Mouse (Mus musculus): ENCODE results near the gene Parp11. TPM values are rescaled to one million over a fixed set of nuclear protein-coding genes. Genes with fewer than 3 reads are reported as not detected.

Parp11 gene
- polyA plus RNA-seq, 1 experiment from 2014 or later = 89.7 TPM

- no peaks in the 10 kb centered on the region for H3K9me3 ChIP-seq (ENCODE audit: control insufficient read depth, low read length)
- no peaks in the 10 kb centered on the region for H3K27me3 ChIP-seq (replicated peaks; ENCODE audit: control insufficient read depth, insufficient read depth, low read length)
- 57% methylated on average over 2 of the region's 3 CpGs for WGBS
- no peaks in the 10 kb centered on the region for H3K36me3 ChIP-seq (ENCODE audit: control insufficient read depth, insufficient read depth)
- no peak overlapping the region for H3K9ac ChIP-seq (replicated peaks; ENCODE audit: low read depth, low read length)
- peaks cover 5% of the 10 kb centered on the region for H3K4me1 ChIP-seq (replicated peaks; ENCODE audit: control insufficient read depth, insufficient read depth, low read length)
- no peak overlapping the region for H3K27ac ChIP-seq (ENCODE audit: low read length)
- ATAC-seq = no peak
- no peak overlapping the region for H3K4me3 ChIP-seq (replicated peaks; ENCODE audit: low read length)
- no peak overlapping the region for H3K4me2 ChIP-seq (ENCODE audit: low read length)
These were observed 85.0 kb downstream of the Parp11 start for GRCm38 (mm10) chr6:127531412-127532205.

- Histone ChIP-seq H3K4me1 (replicated peaks; ENCODE audit: control insufficient read depth, insufficient read depth, low read length) (peaks cover 5% of the 10 kb centered on the region), H3K27ac (ENCODE audit: low read length) (no peak overlapping the region), H3K4me2 (ENCODE audit: low read length) (no peak overlapping the region), H3K9me3 (ENCODE audit: control insufficient read depth, low read length) (no peaks in the 10 kb centered on the region), H3K4me3 (replicated peaks; ENCODE audit: low read length) (no peak overlapping the region), H3K27me3 (replicated peaks; ENCODE audit: control insufficient read depth, insufficient read depth, low read length) (no peaks in the 10 kb centered on the region), H3K9ac (replicated peaks; ENCODE audit: low read depth, low read length) (no peak overlapping the region), H3K36me3 (ENCODE audit: control insufficient read depth, insufficient read depth) (no peaks in the 10 kb centered on the region)
- ATAC-seq = no peak
- WGBS = 88% methylated on average over 5 of the region's 5 CpGs
These were observed 85.7 kb downstream of the Parp11 start for GRCm38 (mm10) chr6:127532304-127532703.

- ATAC-seq = no peak
- Histone ChIP-seq H3K9me3 (ENCODE audit: control insufficient read depth, low read length) (no peaks in the 10 kb centered on the region), H3K27me3 (replicated peaks; ENCODE audit: control insufficient read depth, insufficient read depth, low read length) (no peaks in the 10 kb centered on the region), H3K9ac (replicated peaks; ENCODE audit: low read depth, low read length) (no peak overlapping the region), H3K27ac (ENCODE audit: low read length) (no peak overlapping the region), H3K4me2 (ENCODE audit: low read length) (no peak overlapping the region), H3K4me3 (replicated peaks; ENCODE audit: low read length) (no peak overlapping the region), H3K36me3 (ENCODE audit: control insufficient read depth, insufficient read depth) (no peaks in the 10 kb centered on the region), H3K4me1 (replicated peaks; ENCODE audit: control insufficient read depth, insufficient read depth, low read length) (peaks cover 5% of the 10 kb centered on the region)
- WGBS = 86% methylated on average over 5 of the region's 5 CpGs
These were observed 87.1 kb downstream of the Parp11 start for GRCm38 (mm10) chr6:127533766-127534165.

GRCm38 (mm10) chr6:127537035-127537434 is 90.4 kb downstream of the Parp11 start:
- Histone ChIP-seq H3K27me3 (replicated peaks; ENCODE audit: control insufficient read depth, insufficient read depth, low read length) (no peaks in the 10 kb centered on the region), H3K4me1 (replicated peaks; ENCODE audit: control insufficient read depth, insufficient read depth, low read length) (no peaks in the 10 kb centered on the region), H3K4me3 (replicated peaks; ENCODE audit: low read length) (no peak overlapping the region), H3K36me3 (ENCODE audit: control insufficient read depth, insufficient read depth) (no peaks in the 10 kb centered on the region), H3K4me2 (ENCODE audit: low read length) (no peak overlapping the region), H3K27ac (ENCODE audit: low read length) (no peak overlapping the region), H3K9me3 (ENCODE audit: control insufficient read depth, low read length) (no peaks in the 10 kb centered on the region), H3K9ac (replicated peaks; ENCODE audit: low read depth, low read length) (no peak overlapping the region)
- WGBS = 63% methylated on average over 7 of the region's 7 CpGs
- no peak for ATAC-seq

- Histone ChIP-seq H3K27me3 (replicated peaks; ENCODE audit: control insufficient read depth, insufficient read depth, low read length) (no peaks in the 10 kb centered on the region), H3K36me3 (ENCODE audit: control insufficient read depth, insufficient read depth) (no peaks in the 10 kb centered on the region), H3K4me3 (replicated peaks; ENCODE audit: low read length) (no peak overlapping the region), H3K9me3 (ENCODE audit: control insufficient read depth, low read length) (no peaks in the 10 kb centered on the region), H3K4me2 (ENCODE audit: low read length) (no peak overlapping the region), H3K4me1 (replicated peaks; ENCODE audit: control insufficient read depth, insufficient read depth, low read length) (no peaks in the 10 kb centered on the region), H3K27ac (ENCODE audit: low read length) (no peak overlapping the region), H3K9ac (replicated peaks; ENCODE audit: low read depth, low read length) (no peak overlapping the region)
- 68% methylated on average over 2 of the region's 2 CpGs for WGBS
- ATAC-seq = no peak
These were observed 91.5 kb downstream of the Parp11 start for GRCm38 (mm10) chr6:127538118-127538517.

- no peaks in the 10 kb centered on the region for H3K36me3 ChIP-seq (ENCODE audit: control insufficient read depth, insufficient read depth)
- H3K9me3 ChIP-seq (ENCODE audit: control insufficient read depth, low read length) = no peaks in the 10 kb centered on the region
- H3K4me1 ChIP-seq (replicated peaks; ENCODE audit: control insufficient read depth, insufficient read depth, low read length) = no peaks in the 10 kb centered on the region
- no peak overlapping the region for H3K27ac ChIP-seq (ENCODE audit: low read length)
- H3K4me3 ChIP-seq (replicated peaks; ENCODE audit: low read length) = no peak overlapping the region
- WGBS = 91% methylated on average over 4 of the region's 4 CpGs
- no peak overlapping the region for H3K9ac ChIP-seq (replicated peaks; ENCODE audit: low read depth, low read length)
- ATAC-seq = no peak
- H3K4me2 ChIP-seq (ENCODE audit: low read length) = no peak overlapping the region
- no peaks in the 10 kb centered on the region for H3K27me3 ChIP-seq (replicated peaks; ENCODE audit: control insufficient read depth, insufficient read depth, low read length)
These were observed 92.6 kb downstream of the Parp11 start for GRCm38 (mm10) chr6:127539226-127539625.

- no peak overlapping the region for H3K27ac ChIP-seq (ENCODE audit: low read length)
- H3K4me1 ChIP-seq (replicated peaks; ENCODE audit: control insufficient read depth, insufficient read depth, low read length) = no peaks in the 10 kb centered on the region
- H3K36me3 ChIP-seq (ENCODE audit: control insufficient read depth, insufficient read depth) = no peaks in the 10 kb centered on the region
- no peaks in the 10 kb centered on the region for H3K27me3 ChIP-seq (replicated peaks; ENCODE audit: control insufficient read depth, insufficient read depth, low read length)
- no peak for ATAC-seq
- no peaks in the 10 kb centered on the region for H3K9me3 ChIP-seq (ENCODE audit: control insufficient read depth, low read length)
- no peak overlapping the region for H3K9ac ChIP-seq (replicated peaks; ENCODE audit: low read depth, low read length)
- H3K4me2 ChIP-seq (ENCODE audit: low read length) = no peak overlapping the region
- WGBS = 62% methylated on average over 5 of the region's 5 CpGs
- no peak overlapping the region for H3K4me3 ChIP-seq (replicated peaks; ENCODE audit: low read length)
These were observed 93.0 kb downstream of the Parp11 start for GRCm38 (mm10) chr6:127539659-127540058.

- no peak for ATAC-seq
- WGBS = 78% methylated on average over 4 of the region's 4 CpGs
These were observed 93.9 kb downstream of the Parp11 start for GRCm38 (mm10) chr6:127540517-127540916.

GRCm38 (mm10) chr6:127541617-127542374 is 95.2 kb downstream of the Parp11 start:
- no peaks in the 10 kb centered on the region for H3K27me3 ChIP-seq (replicated peaks; ENCODE audit: control insufficient read depth, insufficient read depth, low read length)
- no peaks in the 10 kb centered on the region for H3K36me3 ChIP-seq (ENCODE audit: control insufficient read depth, insufficient read depth)
- no peak overlapping the region for H3K27ac ChIP-seq (ENCODE audit: low read length)
- peak; percentile 85 for ATAC-seq
- 39% methylated on average over 18 of the region's 18 CpGs for WGBS
- no peak overlapping the region for H3K4me2 ChIP-seq (ENCODE audit: low read length)
- no peaks in the 10 kb centered on the region for H3K9me3 ChIP-seq (ENCODE audit: control insufficient read depth, low read length)
- H3K4me3 ChIP-seq (replicated peaks; ENCODE audit: low read length) = no peak overlapping the region
- H3K9ac ChIP-seq (replicated peaks; ENCODE audit: low read depth, low read length) = no peak overlapping the region
- H3K4me1 ChIP-seq (replicated peaks; ENCODE audit: control insufficient read depth, insufficient read depth, low read length) = peaks cover 2% of the 10 kb centered on the region; the same call in 1 of the 2 replicates

More at GRCm38 (mm10) chr6:127540517-127540916, 93.9 kb downstream of the Parp11 start:
- Histone ChIP-seq H3K36me3 (ENCODE audit: control insufficient read depth, insufficient read depth) (no peaks in the 10 kb centered on the region), H3K4me1 (replicated peaks; ENCODE audit: control insufficient read depth, insufficient read depth, low read length) (no peaks in the 10 kb centered on the region), H3K9me3 (ENCODE audit: control insufficient read depth, low read length) (no peaks in the 10 kb centered on the region), H3K4me3 (replicated peaks; ENCODE audit: low read length) (no peak overlapping the region), H3K27me3 (replicated peaks; ENCODE audit: control insufficient read depth, insufficient read depth, low read length) (no peaks in the 10 kb centered on the region), H3K4me2 (ENCODE audit: low read length) (no peak overlapping the region), H3K27ac (ENCODE audit: low read length) (no peak overlapping the region), H3K9ac (replicated peaks; ENCODE audit: low read depth, low read length) (no peak overlapping the region)
